Comparison of ENCODE assay signal across 11 mouse cellular contexts in genomic region chr5:137686127-137686790, GRCm38 (mm10). TPM values are rescaled to one million over a fixed set of nuclear protein-coding genes. Genes with fewer than 3 reads are reported as not detected.
DNase-seq lines count a peak whose midpoint lies in the region; ATAC-seq and TF ChIP-seq lines count a peak whose summit lies in the region.
"Had no signal": no experiment of that assay in that cellular context is flagged by ENCODE, and none has a peak within 500 bp of the region (broad histone marks: within the 10 kb centered on the region; RNA-seq: fewer than 3 reads in every experiment).

No protein-coding gene starts in this region.

- peak; percentile 67 for ATAC-seq in heart, embryonic 11.5 days (replicated peaks; ENCODE audit: insufficient number of reproducible peaks, low FRiP score, low TSS enrichment)
- ATAC-seq in liver, postnatal 0 days, result peak; percentile 77
- peak; percentile 75; the same call in 1 of the 2 replicates for ATAC-seq in stomach, embryonic 15.5 days (ENCODE audit: insufficient read depth, low FRiP score, low read depth)
- no peak for ATAC-seq in hindbrain, embryonic 16.5 days
- ATAC-seq: lung, postnatal 0 days had no signal

- peak overlapping the region; percentile 94 for H3K4me2 ChIP-seq in heart, embryonic 11.5 days
- peak overlapping the region; percentile 94 for H3K4me2 ChIP-seq in liver, postnatal 0 days (ENCODE audit: low read depth, low read length)
- no peak overlapping the region for H3K4me2 ChIP-seq in stomach, embryonic 15.5 days
- H3K4me2 ChIP-seq in hindbrain, embryonic 16.5 days (ENCODE audit: low read length), result no peak overlapping the region
- H3K4me2 ChIP-seq: neural tube, embryonic 15.5 days had no signal

- TF ChIP-seq EP300 in liver, postnatal 0 days (IDR thresholded peaks at IDR 0.05; ENCODE audit: low read depth), result peak; percentile 95

- no peak for DNase-seq in heart, postnatal 4 days
- DNase-seq in c-Kit-negative CD71-positive TER-119-positive erythroid progenitor cells, embryonic 14.5 days (ENCODE audit: low read depth, low spot score), result peak; percentile 88
- peak; percentile 73 for DNase-seq in liver, postnatal 0 days
- no peak for DNase-seq in urinary bladder, postnatal 25 days (ENCODE audit: low spot score)
- DNase-seq in adrenal gland, postnatal 25 days, result no peak
- DNase-seq: gastrocnemius, postnatal 14 days had no signal

- H3K36me3 ChIP-seq in heart, embryonic 11.5 days (ENCODE audit: control insufficient read depth, insufficient read depth, low read length), result no peaks in the 10 kb centered on the region
- H3K36me3 ChIP-seq in liver, postnatal 0 days (replicated peaks; ENCODE audit: insufficient read depth, low read length), result peaks cover 13% of the 10 kb centered on the region; the same call in 1 of the 2 replicates
- no peaks in the 10 kb centered on the region for H3K36me3 ChIP-seq in stomach, embryonic 15.5 days
- no peaks in the 10 kb centered on the region for H3K36me3 ChIP-seq in hindbrain, embryonic 16.5 days (ENCODE audit: control insufficient read depth, insufficient read depth, low read length)
- H3K36me3 ChIP-seq: neural tube, embryonic 15.5 days had no signal

- H3K9me3 ChIP-seq in heart, embryonic 11.5 days (replicated peaks; ENCODE audit: control insufficient read depth, low read length), result no peaks in the 10 kb centered on the region
- no peaks in the 10 kb centered on the region for H3K9me3 ChIP-seq in liver, postnatal 0 days (ENCODE audit: low read length)
- no peaks in the 10 kb centered on the region for H3K9me3 ChIP-seq in stomach, embryonic 15.5 days
- no peaks in the 10 kb centered on the region for H3K9me3 ChIP-seq in hindbrain, embryonic 16.5 days (ENCODE audit: control insufficient read depth, low read length)
- H3K9me3 ChIP-seq: neural tube, embryonic 15.5 days had no signal

- 69% methylated on average over 6 of the region's 6 CpGs for WGBS in heart, embryonic 11.5 days (ENCODE audit: insufficient replicate concordance)
- 43% methylated on average over 6 of the region's 6 CpGs for WGBS in liver, postnatal 0 days (ENCODE audit: insufficient replicate concordance)
- WGBS in stomach, embryonic 15.5 days, result 77% methylated on average over 6 of the region's 6 CpGs
- WGBS in hindbrain, embryonic 16.5 days, result 87% methylated on average over 6 of the region's 6 CpGs

- H3K27me3 ChIP-seq in heart, embryonic 11.5 days (ENCODE audit: control insufficient read depth, insufficient read depth, low read length), result no peaks in the 10 kb centered on the region
- no peaks in the 10 kb centered on the region for H3K27me3 ChIP-seq in liver, postnatal 0 days (ENCODE audit: insufficient read depth, low read length)
- no peaks in the 10 kb centered on the region for H3K27me3 ChIP-seq in stomach, embryonic 15.5 days (replicated peaks)
- H3K27me3 ChIP-seq in hindbrain, embryonic 16.5 days (replicated peaks; ENCODE audit: control insufficient read depth, insufficient read depth, low read length), result no peaks in the 10 kb centered on the region
- H3K27me3 ChIP-seq: neural tube, embryonic 15.5 days had no signal

- peaks cover 18% of the 10 kb centered on the region for H3K4me1 ChIP-seq in heart, embryonic 11.5 days (ENCODE audit: control insufficient read depth, insufficient read depth, low read length)
- H3K4me1 ChIP-seq in liver, postnatal 0 days (ENCODE audit: insufficient read depth), result peaks cover 41% of the 10 kb centered on the region
- peaks cover 5% of the 10 kb centered on the region for H3K4me1 ChIP-seq in stomach, embryonic 15.5 days
- H3K4me1 ChIP-seq in hindbrain, embryonic 16.5 days (ENCODE audit: control insufficient read depth, insufficient read depth, low read depth, low read length), result peaks cover 17% of the 10 kb centered on the region

- peak overlapping the region; percentile 75 for H3K27ac ChIP-seq in heart, embryonic 11.5 days (ENCODE audit: low read depth, low read length)
- peak overlapping the region; percentile 89 for H3K27ac ChIP-seq in liver, postnatal 0 days (ENCODE audit: low read depth)
- H3K27ac ChIP-seq in stomach, embryonic 15.5 days, result no peak overlapping the region
- H3K27ac ChIP-seq in hindbrain, embryonic 16.5 days (ENCODE audit: low read depth, low read length), result no peak overlapping the region
- H3K27ac ChIP-seq: neural tube, embryonic 15.5 days had no signal

- peak; percentile 52 for TF ChIP-seq CTCF in liver, postnatal 0 days (IDR thresholded peaks at IDR 0.05; ENCODE audit: low read depth)

- 0 out of 2 replicates have a peak overlapping the region, but pooled peaks have one; percentile 39 for H3K9ac ChIP-seq in heart, embryonic 11.5 days (ENCODE audit: low read depth, low read length)
- peak overlapping the region; percentile 61 for H3K9ac ChIP-seq in liver, postnatal 0 days (replicated peaks)
- no peak overlapping the region for H3K9ac ChIP-seq in stomach, embryonic 15.5 days
- H3K9ac ChIP-seq in hindbrain, embryonic 16.5 days (ENCODE audit: low read depth, low read length), result no peak overlapping the region
- H3K9ac ChIP-seq: neural tube, embryonic 15.5 days had no signal

- no peak overlapping the region for H3K4me3 ChIP-seq in heart, embryonic 11.5 days (ENCODE audit: low read depth, low read length)
- peak overlapping the region; percentile 13 for H3K4me3 ChIP-seq in liver, postnatal 0 days (ENCODE audit: low read depth, low read length)
- H3K4me3 ChIP-seq in stomach, embryonic 15.5 days (replicated peaks), result no peak overlapping the region
- H3K4me3 ChIP-seq in hindbrain, embryonic 16.5 days (ENCODE audit: low read length), result no peak overlapping the region
- H3K4me3 ChIP-seq: neural tube, embryonic 15.5 days had no signal

RNA-seq across cellular contexts. Expression of gene Agfg2, which starts 1.7 kb away (rescaled TPM):
- 19.9 TPM in 2 replicates for polyA plus RNA-seq in heart, embryonic 11.5 days (2014; fragmentation: Nextera tagmentation; extraction: Ambion mirVana)
- 10 to 100 TPM; 21.7 to 23.1 TPM for total RNA-seq in heart, postnatal 4 days (2021)
- polyA plus RNA-seq in liver, postnatal 0 days (2015; fragmentation: Nextera tagmentation; extraction: Ambion mirVana), result 29.5 and 34.1 TPM in 2 replicates
- polyA plus RNA-seq in stomach, embryonic 15.5 days (2015; fragmentation: Nextera tagmentation; extraction: Ambion mirVana), result 18.1 and 23.1 TPM in 2 replicates
- 20.1 and 21.7 TPM in 2 replicates for polyA plus RNA-seq in hindbrain, embryonic 16.5 days (2015; fragmentation: Nextera tagmentation; extraction: Ambion mirVana)
- total RNA-seq in adrenal gland, postnatal 25 days (2021), result 32.1 and 43.7 TPM in 2 replicates

RNA-seq across cellular contexts. Expression of gene Irs3, which starts 40.7 kb away (rescaled TPM):
- 0.23 TPM in 2 replicates for polyA plus RNA-seq in heart, embryonic 11.5 days (2014; fragmentation: Nextera tagmentation; extraction: Ambion mirVana)
- not detected for total RNA-seq in heart, postnatal 4 days (2021)
- polyA plus RNA-seq in liver, postnatal 0 days (2015; fragmentation: Nextera tagmentation; extraction: Ambion mirVana), result 0.11 TPM in 1 of 2 replicates, not detected in the other
- polyA plus RNA-seq in stomach, embryonic 15.5 days (2015; fragmentation: Nextera tagmentation; extraction: Ambion mirVana), result 0.06 and 0.09 TPM in 2 replicates
- 0.11 and 0.16 TPM in 2 replicates for polyA plus RNA-seq in hindbrain, embryonic 16.5 days (2015; fragmentation: Nextera tagmentation; extraction: Ambion mirVana)
- 4.9 and 5.7 TPM in 2 replicates for total RNA-seq in adrenal gland, postnatal 25 days (2021)

RNA-seq across cellular contexts. Expression of gene Sap25, which starts 45.1 kb away (rescaled TPM):
- 3.9 and 5.6 TPM in 2 replicates for polyA plus RNA-seq in heart, embryonic 11.5 days (2014; fragmentation: Nextera tagmentation; extraction: Ambion mirVana)
- total RNA-seq in heart, postnatal 4 days (2021), result 1 to 10 TPM; 1.8 to 2.2 TPM
- 3.4 and 4.0 TPM in 2 replicates for polyA plus RNA-seq in liver, postnatal 0 days (2015; fragmentation: Nextera tagmentation; extraction: Ambion mirVana)
- polyA plus RNA-seq in stomach, embryonic 15.5 days (2015; fragmentation: Nextera tagmentation; extraction: Ambion mirVana), result 5.8 and 8.9 TPM in 2 replicates
- 3.4 and 6.6 TPM in 2 replicates for polyA plus RNA-seq in hindbrain, embryonic 16.5 days (2015; fragmentation: Nextera tagmentation; extraction: Ambion mirVana)
- total RNA-seq in adrenal gland, postnatal 25 days (2021), result 10.0 and 14.0 TPM in 2 replicates

RNA-seq across cellular contexts. Expression of gene Nyap1, which starts 55.1 kb away (rescaled TPM):
- polyA plus RNA-seq in heart, embryonic 11.5 days (2014; fragmentation: Nextera tagmentation; extraction: Ambion mirVana), result 0.47 and 1.0 TPM in 2 replicates
- total RNA-seq in heart, postnatal 4 days (2021), result 1 to 10 TPM; 3.1 to 3.3 TPM
- polyA plus RNA-seq in liver, postnatal 0 days (2015; fragmentation: Nextera tagmentation; extraction: Ambion mirVana), result 0.11 and 0.18 TPM in 2 replicates
- polyA plus RNA-seq in stomach, embryonic 15.5 days (2015; fragmentation: Nextera tagmentation; extraction: Ambion mirVana), result 2.7 and 2.9 TPM in 2 replicates
- 44.0 and 50.2 TPM in 2 replicates for polyA plus RNA-seq in hindbrain, embryonic 16.5 days (2015; fragmentation: Nextera tagmentation; extraction: Ambion mirVana)
- total RNA-seq in adrenal gland, postnatal 25 days (2021), result 3.0 and 5.6 TPM in 2 replicates

RNA-seq across cellular contexts. Expression of gene Gm20605, which starts 57.3 kb away (rescaled TPM):
- polyA plus RNA-seq in heart, embryonic 11.5 days (2014; fragmentation: Nextera tagmentation; extraction: Ambion mirVana), result 5.9 and 6.5 TPM in 2 replicates
- total RNA-seq in heart, postnatal 4 days (2021), result 1 to 10 TPM; 4.8 to 6.6 TPM
- 2.4 and 2.6 TPM in 2 replicates for polyA plus RNA-seq in liver, postnatal 0 days (2015; fragmentation: Nextera tagmentation; extraction: Ambion mirVana)
- polyA plus RNA-seq in stomach, embryonic 15.5 days (2015; fragmentation: Nextera tagmentation; extraction: Ambion mirVana), result 6.6 and 9.4 TPM in 2 replicates
- polyA plus RNA-seq in hindbrain, embryonic 16.5 days (2015; fragmentation: Nextera tagmentation; extraction: Ambion mirVana), result 7.4 and 7.6 TPM in 2 replicates
- total RNA-seq in adrenal gland, postnatal 25 days (2021), result 13.4 and 18.2 TPM in 2 replicates

Comparison
In these comparisons a context has a peak if more than half of its experiments do, and no peak if none do; other contexts are left out.
1. H3K27ac ChIP-seq: peak in heart, embryonic 11.5 days (single experiment) and liver, postnatal 0 days (single experiment); none in stomach, embryonic 15.5 days (single experiment) and hindbrain, embryonic 16.5 days (single experiment).
2. H3K4me2 ChIP-seq: peak in heart, embryonic 11.5 days (single experiment) and liver, postnatal 0 days (single experiment); none in stomach, embryonic 15.5 days (single experiment) and hindbrain, embryonic 16.5 days (single experiment).
3. H3K9ac ChIP-seq: peak in heart, embryonic 11.5 days (single experiment) and liver, postnatal 0 days (single experiment); none in stomach, embryonic 15.5 days (single experiment) and hindbrain, embryonic 16.5 days (single experiment).
4. DNase-seq: peak in c-Kit-negative CD71-positive TER-119-positive erythroid progenitor cells, embryonic 14.5 days (single experiment) and liver, postnatal 0 days (single experiment); none in heart, postnatal 4 days (single experiment), urinary bladder, postnatal 25 days (single experiment) and adrenal gland, postnatal 25 days (single experiment).